Mouse (Mus musculus): Measurements from ENCODE around the gene Eci3.

Eci3 gene

DNA sequence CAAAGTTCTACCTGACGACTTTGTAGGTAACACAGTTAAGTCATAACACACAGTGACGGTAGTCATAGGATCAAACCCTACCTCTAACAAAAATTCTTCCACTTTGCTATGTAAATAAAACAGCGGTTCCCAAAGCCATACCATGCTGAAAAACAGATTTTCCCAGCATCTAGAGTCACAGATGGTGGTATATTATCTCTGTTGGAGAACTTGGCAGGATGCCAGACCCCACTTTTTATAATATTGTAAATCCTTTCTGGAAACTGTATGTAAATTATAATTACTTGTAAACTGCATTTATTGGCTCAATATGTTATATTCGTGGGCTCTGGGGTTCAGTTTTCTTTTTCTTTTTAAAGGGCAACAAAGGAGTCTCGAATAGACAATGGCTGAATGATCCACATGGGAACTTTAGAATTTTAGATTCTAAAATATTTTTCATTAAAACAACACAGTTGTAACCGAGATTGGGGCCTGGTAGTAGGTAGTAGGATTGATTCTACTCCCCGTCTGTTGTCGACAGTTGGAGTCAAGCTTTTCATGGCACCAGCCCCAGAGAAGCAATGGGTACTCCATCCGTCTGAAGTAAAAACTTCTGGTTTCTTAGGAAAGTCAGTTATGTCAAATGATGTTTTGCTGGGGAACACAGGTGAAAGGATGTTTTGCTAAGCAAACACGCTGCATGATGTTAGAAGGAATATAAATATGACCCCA, 28.5 kb downstream of the Eci3 start:
- DNase-seq (ENCODE audit: extremely low spot score, low read depth, low spot score) = no peak

DNA sequence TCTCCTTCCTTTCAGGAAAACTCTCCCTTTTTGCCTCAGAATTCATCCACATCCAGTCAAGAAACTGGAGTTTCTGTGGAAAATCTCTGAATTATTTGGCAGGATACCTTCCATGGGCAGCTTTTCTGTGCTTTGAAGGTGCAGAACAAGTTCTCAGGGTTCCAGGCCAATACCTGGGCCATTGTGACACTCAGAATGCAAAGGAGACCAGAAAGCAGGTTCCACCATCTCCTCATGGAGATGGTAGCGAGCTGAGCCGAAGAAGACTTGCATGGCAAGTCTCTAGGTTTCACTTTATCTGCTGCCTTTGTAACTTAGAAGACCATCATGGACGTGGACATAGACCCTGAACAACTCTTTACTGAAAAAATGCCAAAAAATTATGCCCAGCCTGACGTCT, 39.4 kb downstream of the Eci3 start, which contains the start of the genes Fam217a and 4933417A18Rik:
Gene Fam217a (minus strand): TSS at position 101 of the 400 bp plus-strand sequence.
Gene 4933417A18Rik (plus strand): TSS at position 200 of the 400 bp plus-strand sequence.
- DNase-seq (ENCODE audit: extremely low spot score, low read depth, low spot score) = no peak

DNA sequence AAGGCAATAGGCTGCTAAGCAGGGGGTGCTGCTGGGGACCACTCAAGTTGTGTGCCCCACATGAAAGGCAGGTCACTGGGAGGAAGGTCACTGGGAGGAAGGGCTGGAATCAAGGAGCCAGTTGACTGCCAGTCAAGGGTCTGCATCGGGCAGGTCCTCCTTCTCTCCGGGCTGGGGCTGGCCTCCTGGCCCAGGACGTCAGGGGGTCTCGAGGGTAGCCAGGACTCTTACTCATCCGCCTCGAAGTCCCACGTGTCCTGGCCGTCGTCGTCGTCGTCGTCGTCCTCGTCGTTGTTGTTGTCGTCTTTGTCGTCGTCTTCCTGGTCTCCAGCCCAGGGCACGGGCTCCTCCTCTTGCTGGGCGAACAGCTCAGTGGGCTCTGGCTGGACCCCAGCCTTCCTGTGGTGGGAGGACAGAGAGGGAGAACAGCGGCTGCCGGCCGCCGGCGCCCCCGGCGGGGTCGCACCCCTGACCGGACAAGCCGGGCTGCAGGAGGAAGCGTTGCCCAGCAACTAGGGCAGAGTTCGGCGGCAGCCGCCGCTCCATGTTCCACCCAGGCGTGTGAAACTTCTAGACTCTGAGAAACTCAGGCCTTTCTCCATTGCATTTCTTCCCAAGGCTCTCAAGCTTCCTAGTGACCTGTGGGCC, 47.0 kb downstream of the Eci3 start:
- DNase-seq (ENCODE audit: extremely low spot score, low read depth, low spot score) = no peak

DNA sequence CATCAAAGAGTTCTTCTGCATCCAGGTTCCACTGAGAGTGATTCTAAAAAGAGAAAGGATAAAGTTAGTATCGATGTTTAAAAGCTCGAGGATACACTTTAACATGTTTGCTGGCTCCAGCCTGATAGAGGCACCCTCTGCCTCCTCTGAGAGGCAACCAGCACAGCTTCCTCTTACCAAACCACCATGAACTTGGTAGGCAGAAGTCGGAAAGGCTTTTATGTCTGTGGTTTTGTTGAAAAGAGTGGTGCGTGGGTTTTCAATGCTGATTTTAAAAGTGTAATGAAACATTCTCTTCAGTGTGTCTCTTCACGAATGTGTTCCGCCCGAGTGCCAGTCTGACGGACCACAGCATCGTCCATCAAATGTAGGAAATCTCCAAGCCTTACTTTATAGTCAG, 49.0 kb downstream of the Eci3 start:
- no peak for DNase-seq (ENCODE audit: extremely low spot score, low read depth, low spot score)
